Mouse (Mus musculus): ENCODE measurements around the gene Pdcd5. TPM values are rescaled to one million over a fixed set of nuclear protein-coding genes. Genes with fewer than 3 reads are reported as not detected.

Pdcd5 gene
- 167 and 169 TPM in 2 replicates for polyA plus RNA-seq (2015; fragmentation: Nextera tagmentation; extraction: Ambion mirVana)

DNA sequence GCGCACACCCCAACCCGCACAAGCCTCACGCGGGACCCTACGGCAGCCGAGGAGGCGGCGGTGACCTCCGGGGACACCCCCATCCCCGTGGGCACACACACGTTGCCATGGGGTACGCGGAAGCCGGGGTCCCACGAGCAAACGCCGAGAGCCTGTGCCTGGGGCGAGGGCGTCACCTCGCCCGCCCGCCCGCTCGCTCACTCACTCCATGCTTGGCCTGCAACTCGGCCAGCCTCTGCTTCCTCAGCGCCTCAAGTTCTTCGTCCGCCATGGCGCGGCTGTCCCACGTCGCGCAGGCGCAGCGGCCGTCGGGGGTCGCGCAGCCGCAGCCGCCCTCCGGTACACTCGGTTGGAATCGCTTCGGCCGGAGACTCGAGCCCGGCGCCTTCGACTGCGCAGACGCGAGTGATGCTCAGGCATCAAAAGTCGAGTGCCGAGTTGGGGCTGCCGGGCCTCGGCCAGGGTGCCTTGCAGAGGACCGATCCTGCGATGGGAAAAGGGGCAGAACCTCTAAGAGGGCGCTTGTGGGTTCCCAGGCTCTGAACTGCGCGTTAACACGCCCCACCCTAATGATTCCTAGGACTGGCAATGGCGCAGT, at the start of gene Pdcd5:
Pdcd5 (minus strand) TSS at position 421 of the 598 bp plus-strand sequence.
- ATAC-seq (ENCODE audit: low read depth) = peak; percentile 85
- peaks cover 34% of the 10 kb centered on the region for H3K36me3 ChIP-seq
- H3K9me3 ChIP-seq (replicated peaks) = no peaks in the 10 kb centered on the region
- whole genome bisulfite sequencing (ENCODE audit: insufficient replicate concordance) = under 1% methylated on average over 63 of the region's 64 CpGs
- peak within 1 kb of the TSS; percentile 87 for H3K4me2 ChIP-seq
- H3K9ac ChIP-seq = peak within 1 kb of the TSS; percentile 91
- peak within 1 kb of the TSS; percentile 93 for H3K4me3 ChIP-seq (replicated peaks)
- DNase-seq = peak; percentile 94
- H3K4me1 ChIP-seq (replicated peaks) = peaks cover 34% of the 10 kb centered on the region
- H3K27ac ChIP-seq = peak within 1 kb of the TSS; percentile 69
- no peaks in the 10 kb centered on the region for H3K27me3 ChIP-seq

DNA sequence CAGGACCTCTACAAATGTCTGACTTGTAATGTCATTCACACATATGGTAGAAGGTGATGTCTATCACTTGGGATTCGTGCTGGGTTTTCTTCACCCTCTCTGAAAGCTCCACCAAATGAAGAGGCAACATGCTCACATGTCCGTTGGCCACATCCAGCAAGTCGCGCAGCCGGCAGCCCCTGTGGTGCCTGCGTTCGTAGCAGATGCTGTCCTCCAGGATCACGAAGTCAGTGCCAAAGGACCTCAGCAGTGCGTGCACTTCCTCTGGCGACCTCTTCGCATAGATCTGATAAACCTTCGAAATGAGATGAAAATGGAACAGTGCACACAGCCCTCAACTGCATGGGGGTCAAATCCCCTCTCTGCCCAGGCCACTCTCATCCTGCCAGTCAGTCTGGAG, 45.3 kb upstream of the Pdcd5 start:
- ATAC-seq (ENCODE audit: low read depth) (no peak), DNase-seq (no peak)
- H3K36me3 ChIP-seq = peaks cover 5% of the 10 kb centered on the region; the same call in 1 of the 2 replicates
- H3K9me3 ChIP-seq (replicated peaks) = no peaks in the 10 kb centered on the region
- no peak overlapping the region for H3K4me3 ChIP-seq (replicated peaks)
- 73% methylated on average over 12 of the region's 12 CpGs for WGBS (ENCODE audit: insufficient replicate concordance)
- no peak overlapping the region for H3K4me2 ChIP-seq
- H3K27ac ChIP-seq = no peak overlapping the region
- no peak overlapping the region for H3K9ac ChIP-seq
- H3K4me1 ChIP-seq (replicated peaks) = peaks cover under 1% of the 10 kb centered on the region; the same call in 1 of the 2 replicates
- H3K27me3 ChIP-seq = no peaks in the 10 kb centered on the region

DNA sequence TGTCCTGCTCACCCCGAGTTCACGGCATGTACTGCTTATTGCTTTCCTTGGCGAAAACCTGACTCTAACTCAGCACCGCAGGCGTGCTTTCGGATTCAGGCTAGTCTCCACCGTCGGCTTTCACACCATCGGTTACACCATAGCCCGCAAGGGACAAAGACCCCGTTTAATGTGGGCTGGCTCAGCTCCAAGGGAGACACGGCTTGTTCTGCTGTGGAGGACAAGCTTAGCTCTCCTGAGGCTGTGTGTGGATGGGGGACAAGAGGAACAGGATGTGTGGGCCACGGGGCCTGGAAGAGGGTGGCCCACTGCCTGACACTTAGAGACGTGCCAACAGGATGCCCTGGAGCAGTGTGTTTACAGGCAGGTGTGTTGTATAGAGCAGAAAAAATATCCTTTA, 44.8 kb upstream of the Pdcd5 start:
- ATAC-seq (ENCODE audit: low read depth) (no peak), DNase-seq (no peak)
- H3K9me3 ChIP-seq (replicated peaks) = no peaks in the 10 kb centered on the region
- 82% methylated on average over 14 of the region's 14 CpGs for WGBS (ENCODE audit: insufficient replicate concordance)
- H3K9ac ChIP-seq = no peak overlapping the region
- no peaks in the 10 kb centered on the region for H3K27me3 ChIP-seq
- H3K27ac ChIP-seq = no peak overlapping the region
- no peak overlapping the region for H3K4me2 ChIP-seq
- H3K4me3 ChIP-seq (replicated peaks) = no peak overlapping the region
- peaks cover 5% of the 10 kb centered on the region for H3K4me1 ChIP-seq (replicated peaks)
- peaks cover 5% of the 10 kb centered on the region; the same call in 1 of the 2 replicates for H3K36me3 ChIP-seq

DNA sequence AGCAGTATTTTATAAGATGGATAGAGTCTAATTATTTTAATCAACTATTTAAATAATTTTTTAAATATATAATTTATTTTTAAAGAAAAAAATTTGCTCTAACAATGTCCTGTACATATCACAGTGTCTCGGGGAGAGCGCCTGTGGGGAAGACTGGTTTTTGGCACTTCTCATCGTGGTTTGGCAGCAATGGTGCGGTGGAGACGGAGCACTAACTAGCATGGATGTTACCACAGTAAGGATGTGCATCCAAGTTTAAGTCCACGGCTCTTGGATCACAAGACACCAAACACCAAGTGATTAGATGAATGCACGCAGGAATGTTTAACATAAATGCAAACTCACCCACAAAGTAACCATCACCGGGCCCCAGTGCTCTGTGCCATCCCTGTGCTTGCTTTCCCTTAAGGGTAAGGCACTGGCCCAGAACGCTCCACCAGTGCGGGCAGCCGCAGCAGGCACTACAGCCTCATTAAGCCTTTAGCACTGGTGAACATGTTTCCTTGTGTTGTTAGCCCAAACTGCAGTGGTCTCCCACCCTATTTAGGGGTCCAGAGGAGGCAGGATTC, 41.5 kb upstream of the Pdcd5 start:
- Histone ChIP-seq H3K9me3 (replicated peaks) (no peaks in the 10 kb centered on the region), H3K4me1 (replicated peaks) (peaks cover 18% of the 10 kb centered on the region), H3K4me3 (replicated peaks) (no peak overlapping the region), H3K27ac (no peak overlapping the region), H3K9ac (no peak overlapping the region), H3K4me2 (no peak overlapping the region), H3K36me3 (peaks cover 5% of the 10 kb centered on the region; the same call in 1 of the 2 replicates), H3K27me3 (no peaks in the 10 kb centered on the region)
- 77% methylated on average over 11 of the region's 11 CpGs for WGBS (ENCODE audit: insufficient replicate concordance)
- DNase-seq = no peak
- ATAC-seq (ENCODE audit: low read depth) = no peak

DNA sequence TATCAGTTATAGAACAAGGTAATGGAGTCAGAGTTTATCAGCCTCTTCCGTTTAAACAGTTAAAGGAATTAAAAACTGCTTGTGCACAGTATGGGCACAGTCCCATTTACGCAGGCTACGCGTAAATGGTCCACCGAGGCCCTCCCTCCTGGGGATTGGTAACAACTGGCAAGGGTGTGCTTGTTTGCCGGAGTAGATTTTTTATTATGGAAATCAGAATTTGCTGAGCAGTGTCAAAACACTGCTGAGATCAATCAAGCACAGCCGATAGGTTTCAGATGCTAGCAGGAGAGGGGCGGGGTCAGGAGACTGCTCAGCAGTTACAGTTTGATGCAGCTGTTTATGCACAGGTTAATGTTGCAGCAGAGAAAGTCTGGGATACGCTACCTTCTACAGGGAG, 41.0 kb upstream of the Pdcd5 start:
- no peaks in the 10 kb centered on the region for H3K27me3 ChIP-seq
- H3K36me3 ChIP-seq = peaks cover 5% of the 10 kb centered on the region; the same call in 1 of the 2 replicates
- H3K9ac ChIP-seq = no peak overlapping the region
- no peak overlapping the region for H3K4me2 ChIP-seq
- 77% methylated on average over 9 of the region's 9 CpGs for WGBS (ENCODE audit: insufficient replicate concordance)
- H3K4me3 ChIP-seq (replicated peaks) = no peak overlapping the region
- no peak overlapping the region for H3K27ac ChIP-seq
- no peak for ATAC-seq (ENCODE audit: low read depth)
- DNase-seq = no peak
- no peaks in the 10 kb centered on the region for H3K9me3 ChIP-seq (replicated peaks)
- H3K4me1 ChIP-seq (replicated peaks) = peaks cover 18% of the 10 kb centered on the region

DNA sequence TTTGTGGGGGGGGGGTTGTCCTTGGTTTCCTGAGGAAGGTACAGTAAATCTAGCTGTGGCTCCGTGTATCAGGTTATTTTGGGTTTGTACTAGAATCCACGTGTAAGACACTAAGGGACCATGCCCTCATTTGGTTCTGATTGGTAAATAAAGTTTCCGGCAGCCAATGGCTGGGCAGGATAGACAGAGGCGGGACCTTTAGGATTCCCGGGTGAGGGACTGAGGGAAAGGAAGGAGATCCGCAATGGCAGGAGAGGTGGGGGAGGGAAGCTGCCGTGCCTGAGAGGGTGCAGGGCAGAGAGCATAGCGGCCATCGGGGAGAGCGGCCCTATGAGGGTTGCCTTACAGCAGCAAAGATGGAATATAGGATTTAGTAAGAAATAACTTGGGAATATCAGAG, 39.9 kb upstream of the Pdcd5 start:
- WGBS (ENCODE audit: insufficient replicate concordance) = 34% methylated on average over 10 of the region's 10 CpGs
- Histone ChIP-seq H3K27me3 (no peaks in the 10 kb centered on the region), H3K9ac (no peak overlapping the region), H3K4me1 (replicated peaks) (peaks cover 18% of the 10 kb centered on the region), H3K4me3 (replicated peaks) (0 out of 2 replicates have a peak overlapping the region, but pooled peaks have one; percentile 5), H3K27ac (no peak overlapping the region), H3K36me3 (peaks cover 5% of the 10 kb centered on the region; the same call in 1 of the 2 replicates), H3K9me3 (replicated peaks) (no peaks in the 10 kb centered on the region), H3K4me2 (peak overlapping the region; percentile 43)
- no peak for DNase-seq
- ATAC-seq (ENCODE audit: low read depth) = peak; percentile 54; the same call in 1 of the 2 replicates

DNA sequence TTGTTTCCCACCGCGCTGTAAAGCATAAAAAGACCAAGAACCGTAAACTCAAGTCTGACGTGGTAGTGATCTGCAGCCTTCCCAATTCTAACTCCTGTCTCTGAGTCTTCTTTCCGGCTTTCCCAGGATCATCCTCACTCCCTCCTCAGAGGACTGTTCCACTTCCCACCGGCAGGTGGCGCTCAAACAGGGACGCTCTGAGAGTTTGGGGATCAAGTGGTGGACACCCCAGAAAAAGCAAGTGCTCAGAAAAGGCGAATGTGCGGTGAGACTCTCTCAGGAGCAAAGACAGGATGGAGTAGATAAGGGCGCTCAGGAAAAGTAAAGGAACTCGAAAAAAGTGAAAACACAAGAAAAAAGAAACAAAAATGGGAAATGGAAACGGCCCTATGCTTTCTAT, 39.4 kb upstream of the Pdcd5 start:
- H3K9me3 ChIP-seq (replicated peaks) = no peaks in the 10 kb centered on the region
- H3K4me3 ChIP-seq (replicated peaks) = peak overlapping the region; percentile 5; the same call in 1 of the 2 replicates
- ATAC-seq (ENCODE audit: low read depth) (no peak), DNase-seq (peak; percentile 19)
- H3K4me2 ChIP-seq = peak overlapping the region; percentile 43
- H3K36me3 ChIP-seq = peaks cover 5% of the 10 kb centered on the region; the same call in 1 of the 2 replicates
- no peak overlapping the region for H3K9ac ChIP-seq
- WGBS (ENCODE audit: insufficient replicate concordance) = 21% methylated on average over 13 of the region's 13 CpGs
- peaks cover 18% of the 10 kb centered on the region for H3K4me1 ChIP-seq (replicated peaks)
- no peaks in the 10 kb centered on the region for H3K27me3 ChIP-seq
- H3K27ac ChIP-seq = no peak overlapping the region

DNA sequence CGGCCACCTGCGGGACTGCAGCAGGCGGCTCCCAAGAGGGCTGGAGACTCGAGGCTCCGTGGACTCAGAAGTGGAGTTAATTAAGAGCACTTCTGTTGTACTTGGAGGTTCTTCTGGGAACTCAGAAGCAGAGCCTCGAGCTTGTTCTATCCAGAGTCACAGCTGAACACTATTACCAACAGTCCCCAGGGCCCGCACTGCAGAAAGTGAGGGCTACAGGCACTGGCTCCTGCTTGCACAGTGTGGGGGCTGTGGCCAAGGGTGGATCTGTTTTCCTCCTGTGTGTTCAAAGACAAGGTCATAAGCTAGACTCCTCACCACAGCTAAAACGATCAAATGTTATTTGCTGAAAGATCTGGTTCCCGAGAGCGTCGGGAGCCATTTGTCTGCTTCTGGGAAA, 38.9 kb upstream of the Pdcd5 start:
- Histone ChIP-seq H3K9ac (no peak overlapping the region), H3K4me3 (replicated peaks) (no peak overlapping the region), H3K4me1 (replicated peaks) (peaks cover 18% of the 10 kb centered on the region), H3K27ac (no peak overlapping the region), H3K36me3 (peaks cover 5% of the 10 kb centered on the region; the same call in 1 of the 2 replicates), H3K9me3 (replicated peaks) (no peaks in the 10 kb centered on the region), H3K27me3 (no peaks in the 10 kb centered on the region), H3K4me2 (peak overlapping the region; percentile 43)
- 47% methylated on average over 11 of the region's 11 CpGs for WGBS (ENCODE audit: insufficient replicate concordance)
- no peak for DNase-seq
- no peak for ATAC-seq (ENCODE audit: low read depth)

DNA sequence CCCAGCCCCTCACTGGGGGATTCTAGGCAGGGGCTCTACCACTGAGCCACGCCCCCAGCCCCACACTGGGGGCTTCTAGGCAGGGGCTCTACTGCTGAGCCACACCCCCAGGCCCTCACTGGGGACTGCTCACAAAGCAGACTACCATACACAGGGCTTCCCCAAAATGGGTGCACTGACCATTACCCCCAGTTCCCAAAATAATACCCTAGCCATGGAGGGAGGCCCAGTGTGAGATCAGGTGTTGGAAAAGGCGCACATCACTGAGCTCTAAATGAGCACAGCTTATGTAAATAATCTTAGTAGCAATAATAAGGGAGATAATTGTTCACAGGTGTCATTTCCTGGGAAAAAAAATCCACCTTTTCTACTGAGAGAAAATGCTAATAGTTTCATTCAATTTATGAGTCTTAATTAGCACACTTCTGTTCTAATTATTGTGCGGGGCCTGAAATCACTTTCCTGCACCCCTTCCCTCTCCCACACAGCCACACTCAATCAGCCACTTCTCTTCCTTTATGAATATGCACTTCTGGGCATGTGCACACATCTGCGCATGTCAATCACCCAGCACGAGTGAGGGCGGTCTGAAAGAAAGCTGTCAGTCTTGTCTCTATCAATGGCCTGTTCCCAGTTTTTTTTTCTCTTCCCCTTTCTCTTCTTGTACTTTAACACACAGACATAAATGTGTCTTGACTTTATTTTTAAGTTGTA, 36.2 kb upstream of the Pdcd5 start:
- Histone ChIP-seq H3K36me3 (no peaks in the 10 kb centered on the region), H3K4me1 (replicated peaks) (peaks cover 18% of the 10 kb centered on the region), H3K27ac (no peak overlapping the region), H3K4me3 (replicated peaks) (no peak overlapping the region), H3K9ac (no peak overlapping the region), H3K27me3 (no peaks in the 10 kb centered on the region), H3K4me2 (no peak overlapping the region), H3K9me3 (replicated peaks) (no peaks in the 10 kb centered on the region)
- 61% methylated on average over 6 of the region's 6 CpGs for WGBS (ENCODE audit: insufficient replicate concordance)
- no peak for ATAC-seq (ENCODE audit: low read depth)
- DNase-seq = no peak

DNA sequence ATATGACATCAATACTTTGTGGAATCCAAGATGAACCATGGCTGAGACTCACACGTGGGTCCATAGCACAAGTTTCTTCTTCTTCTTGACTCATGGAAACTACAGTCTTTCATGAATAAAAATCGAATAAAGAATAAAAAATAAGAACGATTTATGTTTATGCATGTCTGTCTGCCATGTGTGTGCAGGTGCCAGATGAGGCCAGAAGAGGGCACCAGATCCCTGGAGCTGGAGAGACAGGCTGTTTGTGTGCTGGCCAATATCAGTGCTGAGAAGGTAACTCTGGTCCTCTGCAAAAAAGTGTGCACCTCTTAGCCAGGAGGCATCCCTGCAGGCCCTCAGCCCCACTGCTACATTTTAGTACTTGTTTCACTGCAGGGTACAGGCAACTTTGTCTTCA, 34.2 kb upstream of the Pdcd5 start:
- Histone ChIP-seq H3K4me3 (replicated peaks) (no peak overlapping the region), H3K27ac (no peak overlapping the region), H3K4me1 (replicated peaks) (peaks cover 6% of the 10 kb centered on the region; the same call in 1 of the 2 replicates), H3K4me2 (no peak overlapping the region), H3K9me3 (replicated peaks) (no peaks in the 10 kb centered on the region), H3K27me3 (no peaks in the 10 kb centered on the region), H3K36me3 (no peaks in the 10 kb centered on the region), H3K9ac (no peak overlapping the region)
- DNase-seq (no peak), ATAC-seq (ENCODE audit: low read depth) (no peak)
- WGBS (ENCODE audit: insufficient replicate concordance) = 61% methylated on average over 3 of the region's 3 CpGs

DNA sequence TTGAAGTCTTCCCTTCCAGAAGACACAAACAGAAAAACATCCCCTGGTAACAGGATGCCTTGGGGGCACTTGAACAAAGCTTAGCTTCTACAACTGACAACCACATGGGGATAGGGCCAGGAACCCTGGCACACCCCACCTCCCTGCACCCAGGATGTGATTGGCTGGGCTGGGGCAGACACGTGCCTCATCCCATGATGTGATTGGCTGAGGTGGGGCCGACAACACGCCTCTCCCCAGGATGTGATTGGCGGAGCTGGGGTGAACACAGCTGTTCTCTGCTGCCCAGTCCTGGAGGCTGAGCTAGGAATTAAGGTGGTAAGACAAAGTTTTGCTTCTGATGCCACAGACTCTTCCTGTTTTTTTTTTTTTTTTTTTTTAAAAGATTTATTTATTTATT, 31.7 kb upstream of the Pdcd5 start:
- 70% methylated on average over 4 of the region's 4 CpGs for WGBS (ENCODE audit: insufficient replicate concordance)
- DNase-seq (no peak), ATAC-seq (ENCODE audit: low read depth) (no peak)
- H3K4me3 ChIP-seq (replicated peaks) = no peak overlapping the region
- no peaks in the 10 kb centered on the region for H3K36me3 ChIP-seq
- H3K4me1 ChIP-seq (replicated peaks) = no peaks in the 10 kb centered on the region
- H3K4me2 ChIP-seq = no peak overlapping the region
- no peak overlapping the region for H3K9ac ChIP-seq
- no peak overlapping the region for H3K27ac ChIP-seq
- H3K27me3 ChIP-seq = no peaks in the 10 kb centered on the region
- H3K9me3 ChIP-seq (replicated peaks) = no peaks in the 10 kb centered on the region
